Mouse (Mus musculus): ENCODE measurements around the gene Sept9. TPM values are rescaled to one million over a fixed set of nuclear protein-coding genes. Genes with fewer than 3 reads are reported as not detected.

The Sept9 gene
- polyA plus RNA-seq, 1 experiment from 2014 or later, result 125 TPM

- Histone ChIP-seq H3K27me3 (peaks cover 6% of the 10 kb centered on the region; the same call in 1 of the 2 replicates), H3K36me3 (no peaks in the 10 kb centered on the region), H3K4me1 (replicated peaks) (peaks cover 14% of the 10 kb centered on the region), H3K4me2 (replicated peaks) (no peak overlapping the region), H3K9me3 (no peaks in the 10 kb centered on the region), H3K4me3 (replicated peaks) (no peak overlapping the region), H3K27ac (peak overlapping the region; percentile 47; the same call in 1 of the 2 replicates), H3K9ac (replicated peaks) (no peak overlapping the region)
- ATAC-seq, result no peak
- 65% methylated on average over 20 of the region's 20 CpGs for WGBS
These were observed 173.7 kb downstream of the Sept9 start for GRCm38 (mm10) chr11:117373195-117373594.

- Histone ChIP-seq H3K36me3 (no peaks in the 10 kb centered on the region), H3K9me3 (no peaks in the 10 kb centered on the region), H3K4me1 (replicated peaks) (peaks cover 14% of the 10 kb centered on the region), H3K4me3 (replicated peaks) (no peak overlapping the region), H3K4me2 (replicated peaks) (no peak overlapping the region), H3K27ac (no peak overlapping the region), H3K27me3 (peaks cover 6% of the 10 kb centered on the region; the same call in 1 of the 2 replicates), H3K9ac (replicated peaks) (no peak overlapping the region; the same call in 1 of the 2 replicates)
- no peak for ATAC-seq
- 30% methylated on average over 4 of the region's 4 CpGs for WGBS
These were observed 174.4 kb downstream of the Sept9 start for GRCm38 (mm10) chr11:117373870-117374269.

- ATAC-seq, result no peak
- Histone ChIP-seq H3K27me3 (peaks cover 6% of the 10 kb centered on the region; the same call in 1 of the 2 replicates), H3K4me1 (replicated peaks) (peaks cover 14% of the 10 kb centered on the region), H3K9me3 (no peaks in the 10 kb centered on the region), H3K4me2 (replicated peaks) (no peak overlapping the region), H3K9ac (replicated peaks) (no peak overlapping the region; the same call in 1 of the 2 replicates), H3K36me3 (no peaks in the 10 kb centered on the region), H3K4me3 (replicated peaks) (no peak overlapping the region), H3K27ac (no peak overlapping the region)
- WGBS, result 64% methylated on average over 7 of the region's 7 CpGs
These were observed 174.8 kb downstream of the Sept9 start for GRCm38 (mm10) chr11:117374288-117374687.

GRCm38 (mm10) chr11:117379774-117380173, 180.3 kb downstream of the Sept9 start:
- Histone ChIP-seq H3K36me3 (no peaks in the 10 kb centered on the region), H3K27me3 (peaks cover 14% of the 10 kb centered on the region), H3K4me2 (replicated peaks) (no peak overlapping the region), H3K27ac (no peak overlapping the region), H3K9ac (replicated peaks) (no peak overlapping the region), H3K4me1 (replicated peaks) (peaks cover 19% of the 10 kb centered on the region), H3K9me3 (no peaks in the 10 kb centered on the region), H3K4me3 (replicated peaks) (no peak overlapping the region)
- 89% methylated on average over 5 of the region's 5 CpGs for WGBS
- no peak for ATAC-seq

- H3K9ac ChIP-seq (replicated peaks), result no peak overlapping the region
- H3K4me1 ChIP-seq (replicated peaks), result peaks cover 40% of the 10 kb centered on the region
- no peak overlapping the region for H3K4me3 ChIP-seq (replicated peaks)
- H3K27ac ChIP-seq, result no peak overlapping the region
- H3K27me3 ChIP-seq, result peaks cover 24% of the 10 kb centered on the region
- no peaks in the 10 kb centered on the region for H3K9me3 ChIP-seq
- no peaks in the 10 kb centered on the region for H3K36me3 ChIP-seq
- WGBS, result 22% methylated on average over 9 of the region's 9 CpGs
- no peak overlapping the region for H3K4me2 ChIP-seq (replicated peaks)
- no peak for ATAC-seq
These were observed 184.8 kb downstream of the Sept9 start for GRCm38 (mm10) chr11:117384235-117384634.

GRCm38 (mm10) chr11:117384897-117385296, 185.4 kb downstream of the Sept9 start:
- WGBS, result 2% methylated on average over 16 of the region's 16 CpGs

GRCm38 (mm10) chr11:117385331-117386103, 186.1 kb downstream of the Sept9 start:
- Histone ChIP-seq H3K4me1 (replicated peaks) (peaks cover 46% of the 10 kb centered on the region), H3K27me3 (peaks cover 24% of the 10 kb centered on the region), H3K9ac (replicated peaks) (0 out of 2 replicates have a peak overlapping the region, but pooled peaks have one; percentile 28), H3K4me3 (replicated peaks) (no peak overlapping the region), H3K9me3 (no peaks in the 10 kb centered on the region), H3K27ac (peak overlapping the region; percentile 51), H3K36me3 (no peaks in the 10 kb centered on the region), H3K4me2 (replicated peaks) (no peak overlapping the region)
- WGBS, result 44% methylated on average over 15 of the region's 15 CpGs
- no peak for ATAC-seq

More at GRCm38 (mm10) chr11:117384897-117385296, 185.4 kb downstream of the Sept9 start:
- H3K4me2 ChIP-seq (replicated peaks), result no peak overlapping the region
- H3K27me3 ChIP-seq, result peaks cover 24% of the 10 kb centered on the region
- H3K27ac ChIP-seq, result peak overlapping the region; percentile 40
- no peaks in the 10 kb centered on the region for H3K9me3 ChIP-seq
- H3K4me3 ChIP-seq (replicated peaks), result no peak overlapping the region
- ATAC-seq, result peak; percentile 84
- peaks cover 41% of the 10 kb centered on the region for H3K4me1 ChIP-seq (replicated peaks)
- H3K36me3 ChIP-seq, result no peaks in the 10 kb centered on the region
- H3K9ac ChIP-seq (replicated peaks), result no peak overlapping the region

- no peak for ATAC-seq
- H3K9me3 ChIP-seq, result no peaks in the 10 kb centered on the region
These were observed 187.8 kb downstream of the Sept9 start for GRCm38 (mm10) chr11:117387241-117387640.

GRCm38 (mm10) chr11:117390001-117390402, 190.5 kb downstream of the Sept9 start:
- H3K9me3 ChIP-seq, result no peaks in the 10 kb centered on the region
- H3K4me1 ChIP-seq (replicated peaks), result peaks cover 46% of the 10 kb centered on the region
- no peaks in the 10 kb centered on the region for H3K36me3 ChIP-seq
- no peak overlapping the region for H3K4me2 ChIP-seq (replicated peaks)
- H3K27ac ChIP-seq, result no peak overlapping the region
- WGBS, result 37% methylated on average over 12 of the region's 12 CpGs
- H3K4me3 ChIP-seq (replicated peaks), result no peak overlapping the region
- no peak for ATAC-seq
- H3K9ac ChIP-seq (replicated peaks), result no peak overlapping the region
- peaks cover 15% of the 10 kb centered on the region for H3K27me3 ChIP-seq

More at GRCm38 (mm10) chr11:117387241-117387640, 187.8 kb downstream of the Sept9 start:
- H3K4me2 ChIP-seq (replicated peaks), result no peak overlapping the region
- no peak overlapping the region for H3K27ac ChIP-seq
- no peak overlapping the region for H3K4me3 ChIP-seq (replicated peaks)
- H3K4me1 ChIP-seq (replicated peaks), result peaks cover 50% of the 10 kb centered on the region
- H3K27me3 ChIP-seq, result peaks cover 24% of the 10 kb centered on the region
- 76% methylated on average over 10 of the region's 10 CpGs for WGBS
- H3K36me3 ChIP-seq, result no peaks in the 10 kb centered on the region
- H3K9ac ChIP-seq (replicated peaks), result no peak overlapping the region

GRCm38 (mm10) chr11:117390774-117391534, 191.5 kb downstream of the Sept9 start:
- Histone ChIP-seq H3K4me3 (replicated peaks) (no peak overlapping the region), H3K27me3 (peaks cover 15% of the 10 kb centered on the region), H3K36me3 (no peaks in the 10 kb centered on the region), H3K9ac (replicated peaks) (no peak overlapping the region), H3K9me3 (no peaks in the 10 kb centered on the region), H3K27ac (no peak overlapping the region), H3K4me2 (replicated peaks) (no peak overlapping the region), H3K4me1 (replicated peaks) (peaks cover 46% of the 10 kb centered on the region)
- ATAC-seq, result no peak
- 32% methylated on average over 7 of the region's 7 CpGs for WGBS

GRCm38 (mm10) chr11:117392251-117392650, 192.8 kb downstream of the Sept9 start:
- H3K27me3 ChIP-seq, result peaks cover 10% of the 10 kb centered on the region; the same call in 1 of the 2 replicates
- no peak overlapping the region for H3K4me3 ChIP-seq (replicated peaks)
- 91% methylated on average over 2 of the region's 2 CpGs for WGBS
- H3K4me1 ChIP-seq (replicated peaks), result peaks cover 34% of the 10 kb centered on the region
- no peak overlapping the region for H3K4me2 ChIP-seq (replicated peaks)
- H3K9ac ChIP-seq (replicated peaks), result no peak overlapping the region
- no peaks in the 10 kb centered on the region for H3K36me3 ChIP-seq
- no peak overlapping the region for H3K27ac ChIP-seq
- H3K9me3 ChIP-seq, result no peaks in the 10 kb centered on the region
- ATAC-seq, result no peak

- no peak for ATAC-seq
- no peak overlapping the region for H3K4me3 ChIP-seq (replicated peaks)
- H3K4me1 ChIP-seq (replicated peaks), result peaks cover 44% of the 10 kb centered on the region
- peak overlapping the region; percentile 66 for H3K9ac ChIP-seq (replicated peaks)
- no peaks in the 10 kb centered on the region for H3K9me3 ChIP-seq
- H3K36me3 ChIP-seq, result no peaks in the 10 kb centered on the region
- H3K27me3 ChIP-seq, result peaks cover 3% of the 10 kb centered on the region; the same call in 1 of the 2 replicates
- 61% methylated on average over 4 of the region's 4 CpGs for WGBS
- H3K27ac ChIP-seq, result peak overlapping the region; percentile 82
- H3K4me2 ChIP-seq (replicated peaks), result peak overlapping the region; percentile 74
These were observed 194.3 kb downstream of the Sept9 start for GRCm38 (mm10) chr11:117393715-117394114.

Data from midbrain, embryonic 13.5 days (tissue).